Mouse (Mus musculus): ENCODE measurements around the gene Tmigd3. TPM values are rescaled to one million over a fixed set of nuclear protein-coding genes. Genes with fewer than 3 reads are reported as not detected.
"Not testable (repeated sequence)": the region's sequence is repeated elsewhere in the genome, so short reads cannot be mapped to it uniquely, and the experiment has no call there.

Gene Tmigd3
- total and polyA plus RNA-seq, 3 experiments: 0.25 TPM; not detected in 2

DNA sequence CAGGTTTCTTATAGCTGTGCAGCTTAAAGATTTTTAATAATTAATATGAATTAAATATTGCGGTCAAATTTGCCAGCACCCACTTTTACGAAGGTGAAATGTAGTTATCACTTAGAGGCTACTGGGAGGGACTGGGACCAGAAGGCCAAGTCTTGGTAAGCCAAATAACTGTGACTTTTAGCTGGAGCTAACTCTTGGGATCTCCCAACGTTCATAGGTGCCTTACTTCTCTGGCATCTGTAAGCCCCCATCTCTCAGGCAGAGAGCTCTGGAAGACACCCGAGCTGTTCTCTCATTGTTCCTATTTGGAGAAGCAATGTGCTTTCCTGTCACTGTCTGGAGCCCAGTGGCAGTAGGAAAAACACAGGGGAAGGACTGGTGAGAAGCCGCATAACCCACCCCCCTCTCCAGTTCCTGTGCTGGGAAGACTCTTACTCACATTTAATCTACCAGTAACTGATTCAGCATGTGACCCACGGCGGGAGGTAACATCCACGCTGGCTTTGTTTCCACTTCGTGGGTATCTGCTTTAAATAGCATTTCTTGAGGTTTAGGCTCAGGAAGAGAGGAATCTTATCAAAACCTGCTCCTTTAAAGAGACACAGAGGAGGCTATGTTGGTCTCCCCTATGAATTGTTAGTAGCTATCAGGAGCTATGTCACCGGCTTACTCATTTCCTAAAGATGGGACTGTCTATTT, 47.1 kb downstream of the Tmigd3 start:
- dilution Hi-C loops (cut with MboI; ENCODE audit: extremely low pct_ligation_motif_present, extremely low pct_unique_long_range_greater_than_20kb, low sequenced_read_pairs): loop anchor here (25.0 kb wide), 1 partner anchor 231 kb away; the partner anchor contains the start of gene Ddx20
- no peak for TF ChIP-seq IRF4 (IDR thresholded peaks at IDR 0.05; ENCODE audit: low read depth, low read length)
- TF ChIP-seq GABPA (IDR thresholded peaks at IDR 0.05; ENCODE audit: insufficient replicate concordance, low read depth, low read length): no peak
- no peak for TF ChIP-seq SMC3 (IDR thresholded peaks at IDR 0.05; ENCODE audit: low read depth, low read length)
- no peak for TF ChIP-seq TCF12 (IDR thresholded peaks at IDR 0.05; ENCODE audit: low read depth, low read length)
- no peak for TF ChIP-seq ELF1 (IDR thresholded peaks at IDR 0.05; ENCODE audit: low read depth, low read length)
- TF ChIP-seq USF2 (conservative IDR thresholded peaks at IDR 0.05; ENCODE audit: low read depth, low read length): no peak
- TF ChIP-seq USF1 (IDR thresholded peaks at IDR 0.05; ENCODE audit: low read depth, low read length): no peak
- no peak for TF ChIP-seq PAX5 (IDR thresholded peaks at IDR 0.05; ENCODE audit: low read length)
- H3K36me3 ChIP-seq (replicated peaks in 1 of 2; ENCODE audit: control insufficient read depth in 1 of 2, insufficient read depth in 1 of 2, low read length in 1 of 2): no peaks in the 10 kb centered on the region
- no peaks in the 10 kb centered on the region for H3K27me3 ChIP-seq (replicated peaks)
- no peaks in the 10 kb centered on the region for H3K9me3 ChIP-seq (replicated peaks; ENCODE audit: low read length)
- peaks cover 9 to 50% of the 10 kb centered on the region in 2 experiments for H3K4me1 ChIP-seq (ENCODE audit: control insufficient read depth in 1 of 2, insufficient read depth in 2 of 2)
- H3K79me2 ChIP-seq (replicated peaks; ENCODE audit: control insufficient read depth, extremely low read depth, insufficient read depth, poor library complexity, severe bottlenecking): no peaks in the 10 kb centered on the region
- no peak overlapping the region for H3K4me3 ChIP-seq (replicated peaks in 1 of 3; ENCODE audit: low read depth in 2 of 3, low read length in 2 of 3, poor library complexity in 1 of 3)
- H3K9ac ChIP-seq (ENCODE audit: insufficient read depth, low read depth): no peak overlapping the region
- no peak overlapping the region for H3K27ac ChIP-seq (ENCODE audit: insufficient read depth, low read depth)
- in situ Hi-C loops (cut with MboI; ENCODE audit: low pct_ligation_motif_present, low pct_unique_long_range_greater_than_20kb, low sequenced_read_pairs): no loop called here
- H3K4me2 ChIP-seq (ENCODE audit: insufficient read depth, low read depth, poor library complexity, severe bottlenecking): no peak overlapping the region
- DNase-seq (ENCODE audit: extremely low read depth): no peak

DNA sequence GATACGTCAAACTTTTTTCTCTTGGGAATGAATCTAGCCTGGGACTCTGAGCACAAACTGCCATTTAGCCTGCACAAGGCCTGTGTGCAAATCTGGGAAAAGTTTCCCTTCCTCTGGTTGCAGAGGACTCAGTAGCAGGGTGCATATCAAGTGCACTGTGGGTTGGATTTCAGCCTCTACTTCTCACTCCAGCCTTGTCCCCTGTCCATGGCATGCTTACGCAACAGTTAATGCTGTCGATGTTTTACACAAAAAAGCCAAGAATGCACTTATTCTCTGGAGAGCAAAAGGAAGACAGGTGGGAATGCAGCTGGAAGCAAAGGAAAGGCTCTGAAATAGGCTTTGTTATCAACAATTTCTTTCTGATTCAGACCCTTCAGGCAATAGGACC, 47.6 kb downstream of the Tmigd3 start:
- DNase-seq (ENCODE audit: extremely low read depth): no peak
- no peak overlapping the region for H3K9ac ChIP-seq (ENCODE audit: insufficient read depth, low read depth)
- no peak overlapping the region for H3K4me2 ChIP-seq (ENCODE audit: insufficient read depth, low read depth, poor library complexity, severe bottlenecking)
- H3K4me1 ChIP-seq (ENCODE audit: control insufficient read depth in 1 of 2, insufficient read depth in 2 of 2): peaks cover 9 to 52% of the 10 kb centered on the region in 2 experiments
- dilution Hi-C loops (cut with MboI; ENCODE audit: extremely low pct_ligation_motif_present, extremely low pct_unique_long_range_greater_than_20kb, low sequenced_read_pairs): loop anchor here (25.0 kb wide), 1 partner anchor 231 kb away; the partner anchor contains the start of gene Ddx20
- H3K79me2 ChIP-seq (replicated peaks; ENCODE audit: control insufficient read depth, extremely low read depth, insufficient read depth, poor library complexity, severe bottlenecking): no peaks in the 10 kb centered on the region
- in situ Hi-C loops (cut with MboI; ENCODE audit: low pct_ligation_motif_present, low pct_unique_long_range_greater_than_20kb, low sequenced_read_pairs): no loop called here
- H3K27me3 ChIP-seq (replicated peaks): no peaks in the 10 kb centered on the region
- no peaks in the 10 kb centered on the region for H3K9me3 ChIP-seq (replicated peaks; ENCODE audit: low read length)
- no peak overlapping the region for H3K27ac ChIP-seq (ENCODE audit: insufficient read depth, low read depth)
- H3K4me3 ChIP-seq (replicated peaks in 1 of 3; ENCODE audit: low read depth in 2 of 3, low read length in 2 of 3, poor library complexity in 1 of 3): no peak overlapping the region
- no peaks in the 10 kb centered on the region for H3K36me3 ChIP-seq (replicated peaks in 1 of 2; ENCODE audit: control insufficient read depth in 1 of 2, insufficient read depth in 1 of 2, low read length in 1 of 2)
- TF ChIP-seq GABPA (IDR thresholded peaks at IDR 0.05; ENCODE audit: insufficient replicate concordance, low read depth, low read length) (no peak), MAX (IDR thresholded peaks at IDR 0.05; ENCODE audit: low read length) (no peak), POLR2AphosphoS2 (IDR thresholded peaks at IDR 0.05; ENCODE audit: low read depth, low read length) (no peak), CHD2 (IDR thresholded peaks at IDR 0.05; ENCODE audit: low read length) (no peak), PAX5 (IDR thresholded peaks at IDR 0.05; ENCODE audit: low read length) (no peak)

DNA sequence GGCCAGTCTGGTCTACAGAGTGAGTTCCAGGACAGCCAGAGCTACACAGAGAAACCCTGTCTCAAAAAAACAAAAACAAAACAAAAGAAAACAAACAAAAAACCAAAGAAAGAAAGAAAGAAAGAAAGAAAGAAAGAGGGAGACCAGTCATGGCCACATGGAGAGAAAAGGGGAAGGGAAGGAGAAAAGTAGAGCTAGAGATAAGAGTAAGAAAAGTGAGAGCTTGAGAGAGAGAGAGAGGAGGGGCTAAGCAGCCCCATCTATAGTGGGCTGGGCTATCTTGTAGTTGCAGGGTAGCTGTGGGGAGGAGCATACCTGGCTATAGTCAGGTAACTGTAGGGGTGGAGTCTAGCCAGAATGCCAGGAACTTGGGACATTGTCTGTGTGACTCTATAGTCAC, 50.0 kb downstream of the Tmigd3 start:
- DNase-seq (ENCODE audit: extremely low read depth); H3K79me2 ChIP-seq (replicated peaks; ENCODE audit: control insufficient read depth, extremely low read depth, insufficient read depth, poor library complexity, severe bottlenecking); in situ Hi-C loops (cut with MboI; ENCODE audit: low pct_ligation_motif_present, low pct_unique_long_range_greater_than_20kb, low sequenced_read_pairs); H3K9me3 ChIP-seq (replicated peaks; ENCODE audit: low read length); H3K9ac ChIP-seq (ENCODE audit: insufficient read depth, low read depth); H3K27ac ChIP-seq (ENCODE audit: insufficient read depth, low read depth); H3K27me3 ChIP-seq (replicated peaks); H3K4me2 ChIP-seq (ENCODE audit: insufficient read depth, low read depth, poor library complexity, severe bottlenecking); H3K4me3 ChIP-seq (replicated peaks in 1 of 3; ENCODE audit: low read depth in 2 of 3, low read length in 2 of 3, poor library complexity in 1 of 3): not testable (repeated sequence)
- peaks cover 0 to 13% of the 10 kb centered on the region in 2 experiments for H3K36me3 ChIP-seq (replicated peaks in 1 of 2; ENCODE audit: control insufficient read depth in 1 of 2, insufficient read depth in 1 of 2, low read length in 1 of 2)
- dilution Hi-C loops (cut with MboI; ENCODE audit: extremely low pct_ligation_motif_present, extremely low pct_unique_long_range_greater_than_20kb, low sequenced_read_pairs): loop anchor here (25.0 kb wide), 1 partner anchor 233 kb away; the partner anchor contains the start of gene Ddx20
- peaks cover 6 to 28% of the 10 kb centered on the region in 2 experiments for H3K4me1 ChIP-seq (ENCODE audit: control insufficient read depth in 1 of 2, insufficient read depth in 2 of 2)

Data from CH12.LX (cell line).